Mouse (Mus musculus) stomach, postnatal 0 days (tissue): ENCODE measurements around the gene Zfp658. TPM values are rescaled to one million over a fixed set of nuclear protein-coding genes. Genes with fewer than 3 reads are reported as not detected.

Experiments used
- ATAC-seq: fragments of 200-750 bp; cut with Nextera tagmentation; 2 replicates; pipeline ENCODE4 v1.8.0; 2017; ENCODE audit not compliant: low FRiP score, low TSS enrichment
- DNase-seq: peaks from one replicate; pipeline ENCODE4 v3.0.0-alpha.2; 2016; ENCODE audit warnings: low spot score
- H3K27ac ChIP-seq: fragments of 300-500 bp; sonication (generic); replicated peaks from 2 replicates; pipeline ENCODE4 v1.5.1; 2014; ENCODE audit warnings: mild to moderate bottlenecking, control low read depth
- H3K27me3 ChIP-seq: fragments of 300-500 bp; sonication (generic); 2 replicates; pipeline ENCODE4 v1.6.1; 2014; ENCODE audit warnings: low read length; ENCODE audit not compliant: control insufficient read depth, insufficient read depth
- H3K36me3 ChIP-seq: fragments of 300-500 bp; sonication (generic); 2 replicates; pipeline ENCODE4 v1.6.1; 2014; ENCODE audit warnings: low read length, mixed read lengths; ENCODE audit not compliant: control insufficient read depth, insufficient read depth
- H3K4me1 ChIP-seq: fragments of 300-500 bp; sonication (generic); replicated peaks from 2 replicates; pipeline ENCODE4 v1.6.1; 2014; ENCODE audit warnings: antibody characterized with exemption; ENCODE audit not compliant: control insufficient read depth, insufficient read depth
- H3K4me2 ChIP-seq: fragments of 300-500 bp; sonication (generic); replicated peaks from 2 replicates; pipeline ENCODE4 v1.6.1; 2014; ENCODE audit warnings: low read depth, mild to moderate bottlenecking, control low read depth, moderate library complexity
- H3K4me3 ChIP-seq: fragments of 300-500 bp; sonication (generic); 2 replicates; pipeline ENCODE4 v1.5.1; 2014; ENCODE audit warnings: low read depth, low read length, control low read depth
- H3K9ac ChIP-seq: fragments of 300-500 bp; sonication (generic); 2 replicates; pipeline ENCODE4 v1.6.1; 2014; ENCODE audit warnings: mild to moderate bottlenecking, low read length, control low read depth, mixed read lengths
- H3K9me3 ChIP-seq: fragments of 300-500 bp; sonication (generic); 2 replicates; pipeline ENCODE4 v1.6.1; 2016; ENCODE audit warnings: low read length; ENCODE audit not compliant: control insufficient read depth
- CTCF ChIP-seq: IDR thresholded peaks from 2 replicates; pipeline ENCODE4 v1.5.1; 2016; ENCODE audit warnings: antibody characterized with exemption, low read depth, mild to moderate bottlenecking, moderate library complexity
- EP300 ChIP-seq: optimal IDR thresholded peaks from 2 replicates; pipeline ENCODE3; 2016; ENCODE audit warnings: antibody characterized with exemption
- WGBS: fragments of 180-500 bp; shearing (Covaris S2); extraction: QIAGEN DNeasy Blood & Tissue Kit; methylation state at CpG from one replicate; pipeline ENCODE4 v1.1.7; 2014; 5-methylcytosine and 5-hydroxymethylcytosine counted together
- polyA plus RNA-seq: library from polyadenylated mRNA; unstranded; fragments of >200 nt; fragmentation: Nextera tagmentation; extraction: Ambion mirVana; gene quantifications from 2 replicates; pipeline ENCODE4 v1.2.1, GENCODE M21; 2015

Gene Zfp658
- polyA plus RNA-seq, 1 experiment from 2014 or later, result 1.2 TPM

DNA sequence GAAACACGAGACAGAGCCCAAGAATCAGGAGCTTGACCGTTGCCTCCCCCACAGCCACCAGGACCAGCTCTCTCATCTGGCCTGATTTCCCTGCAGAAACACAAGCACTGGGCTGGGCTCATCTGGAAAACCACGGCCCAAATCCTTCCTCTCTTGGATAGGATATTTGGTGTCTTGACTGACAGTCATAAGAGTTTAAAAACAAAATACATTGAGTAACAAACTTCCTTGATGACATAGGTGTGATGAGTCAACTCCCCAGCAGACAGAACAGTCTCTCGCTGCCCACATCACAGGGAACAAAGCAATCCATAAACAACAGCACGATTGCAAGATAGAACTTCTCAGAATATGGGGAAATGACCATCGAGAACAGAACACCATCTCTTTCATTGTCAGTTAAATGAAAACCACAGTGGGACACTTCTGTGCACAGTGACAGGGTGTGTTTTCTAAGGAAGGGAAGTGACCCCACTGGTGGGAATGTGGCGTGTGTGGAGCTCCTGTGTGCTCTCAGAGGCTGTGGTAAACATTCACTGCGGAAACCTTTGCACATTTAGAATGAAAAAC is 31.8 kb upstream of the Zfp658 start:
- no peaks in the 10 kb centered on the region for H3K9me3 ChIP-seq
- no peak overlapping the region for H3K27ac ChIP-seq
- no peak for ATAC-seq
- no peak for DNase-seq
- H3K36me3 ChIP-seq, result no peaks in the 10 kb centered on the region
- no peak for TF ChIP-seq EP300
- no peak for TF ChIP-seq CTCF
- no peaks in the 10 kb centered on the region for H3K4me1 ChIP-seq
- no peaks in the 10 kb centered on the region for H3K27me3 ChIP-seq
- no peak overlapping the region for H3K4me2 ChIP-seq
- H3K9ac ChIP-seq, result no peak overlapping the region
- 63% methylated on average over 8 of the region's 8 CpGs for WGBS
- H3K4me3 ChIP-seq, result no peak overlapping the region

DNA sequence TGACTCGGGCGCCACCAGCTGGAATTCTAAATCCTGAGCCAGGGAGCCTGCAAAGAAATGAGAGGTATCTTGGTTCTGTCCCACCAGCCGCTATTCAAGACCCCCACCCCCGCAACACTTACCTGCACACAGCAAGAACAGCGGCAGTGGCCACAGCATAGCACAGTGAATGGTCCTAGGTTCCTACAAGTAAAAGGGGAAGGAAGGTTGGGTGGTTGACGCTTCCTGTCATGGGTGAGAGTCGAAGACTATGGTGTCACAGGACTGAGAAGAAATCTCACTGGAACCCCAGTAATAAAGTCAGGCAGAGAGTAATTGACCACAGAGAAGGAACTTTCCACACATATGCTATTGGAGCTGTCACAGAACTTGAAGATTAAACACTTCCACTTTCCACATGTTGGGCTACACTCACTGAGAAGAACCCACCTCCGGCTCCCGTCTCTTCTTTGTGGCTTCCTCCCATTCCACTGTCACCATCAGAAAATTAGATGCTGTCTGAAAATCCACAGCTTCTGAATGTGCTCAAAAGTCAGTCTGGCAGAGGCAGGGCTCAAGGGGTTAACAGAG is 29.0 kb upstream of the Zfp658 start:
- Histone ChIP-seq H3K9ac (no peak overlapping the region), H3K36me3 (no peaks in the 10 kb centered on the region), H3K27ac (no peak overlapping the region), H3K9me3 (no peaks in the 10 kb centered on the region), H3K4me1 (no peaks in the 10 kb centered on the region), H3K4me3 (no peak overlapping the region), H3K27me3 (no peaks in the 10 kb centered on the region), H3K4me2 (no peak overlapping the region)
- WGBS, result 82% methylated on average over 9 of the region's 9 CpGs
- no peak for TF ChIP-seq EP300
- TF ChIP-seq CTCF, result no peak
- no peak for DNase-seq
- ATAC-seq, result no peak

DNA sequence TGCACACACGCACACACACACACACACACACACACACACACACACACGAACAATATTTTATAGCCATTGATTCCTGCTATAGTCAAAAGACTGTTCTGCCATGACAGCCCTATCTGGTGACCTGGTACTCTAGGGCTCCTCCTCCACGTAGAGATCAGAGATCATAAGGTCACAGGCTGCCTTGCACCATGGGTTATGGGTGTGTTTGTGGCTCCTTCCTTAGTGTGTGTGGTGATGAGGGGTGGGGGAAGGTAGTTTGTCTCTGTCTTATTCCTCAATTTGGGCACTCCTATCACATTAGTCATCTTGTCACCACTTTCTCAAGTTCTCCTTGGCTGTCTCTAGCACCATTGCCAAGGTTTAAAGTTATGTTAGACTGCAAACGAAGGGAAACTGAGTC is 23.5 kb upstream of the Zfp658 start:
- ATAC-seq (no peak), DNase-seq (no peak)
- Histone ChIP-seq H3K4me2 (no peak overlapping the region), H3K27me3 (no peaks in the 10 kb centered on the region), H3K9ac (no peak overlapping the region), H3K4me1 (no peaks in the 10 kb centered on the region), H3K27ac (no peak overlapping the region), H3K36me3 (no peaks in the 10 kb centered on the region), H3K4me3 (no peak overlapping the region), H3K9me3 (no peaks in the 10 kb centered on the region)
- TF ChIP-seq CTCF (no peak), EP300 (no peak)
- WGBS, result 67% methylated on average over 4 of the region's 4 CpGs

DNA sequence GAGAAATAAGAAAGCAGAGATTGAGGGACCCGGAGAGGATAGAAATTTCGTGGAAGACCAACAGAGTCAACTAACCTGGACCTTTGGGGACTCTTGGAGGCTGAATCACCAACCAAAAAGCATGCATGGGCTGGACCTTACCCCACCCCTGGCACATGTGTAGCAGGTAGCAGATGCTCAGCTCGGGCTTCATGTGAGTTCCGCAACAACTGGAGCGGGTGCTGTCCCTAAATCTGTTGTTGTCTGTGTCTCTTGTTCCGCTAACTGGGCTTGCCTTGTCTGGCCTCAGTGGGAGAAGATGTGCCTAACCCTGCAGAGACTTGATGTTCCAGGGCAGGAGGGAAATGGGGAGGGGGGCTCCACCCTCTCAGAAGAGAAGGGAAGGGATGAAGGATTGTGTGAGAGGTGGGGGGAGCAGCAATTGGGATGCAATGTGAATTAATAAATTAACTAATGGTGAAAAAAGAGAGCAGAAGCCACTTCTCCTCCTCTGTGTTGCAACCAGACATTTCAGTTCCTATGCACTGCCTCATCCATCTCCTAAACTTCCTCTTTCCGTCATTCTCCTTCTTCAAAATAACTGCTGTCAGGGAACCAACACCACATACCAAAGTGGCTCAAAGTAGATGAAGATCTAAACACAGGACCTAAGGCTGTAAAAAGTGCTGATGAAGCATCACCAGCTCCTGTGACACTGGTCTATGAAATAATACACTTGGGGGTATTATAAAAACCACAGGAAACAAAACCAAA is 17.7 kb upstream of the Zfp658 start, which contains the start of gene Cd33:
Gene Cd33, minus strand, starts transcription at position 204 of the 753 bp plus-strand sequence.
- no peak within 1 kb of the TSS for H3K27ac ChIP-seq
- H3K27me3 ChIP-seq, result no peaks in the 10 kb centered on the region
- 69% methylated on average over 7 of the region's 7 CpGs for WGBS
- H3K4me3 ChIP-seq, result no peak within 1 kb of the TSS
- no peaks in the 10 kb centered on the region for H3K4me1 ChIP-seq
- no peak for ATAC-seq
- H3K9me3 ChIP-seq, result no peaks in the 10 kb centered on the region
- H3K4me2 ChIP-seq, result no peak within 1 kb of the TSS
- no peak for TF ChIP-seq CTCF
- no peak for TF ChIP-seq EP300
- no peak within 1 kb of the TSS for H3K9ac ChIP-seq
- H3K36me3 ChIP-seq, result no peaks in the 10 kb centered on the region
- no peak for DNase-seq

DNA sequence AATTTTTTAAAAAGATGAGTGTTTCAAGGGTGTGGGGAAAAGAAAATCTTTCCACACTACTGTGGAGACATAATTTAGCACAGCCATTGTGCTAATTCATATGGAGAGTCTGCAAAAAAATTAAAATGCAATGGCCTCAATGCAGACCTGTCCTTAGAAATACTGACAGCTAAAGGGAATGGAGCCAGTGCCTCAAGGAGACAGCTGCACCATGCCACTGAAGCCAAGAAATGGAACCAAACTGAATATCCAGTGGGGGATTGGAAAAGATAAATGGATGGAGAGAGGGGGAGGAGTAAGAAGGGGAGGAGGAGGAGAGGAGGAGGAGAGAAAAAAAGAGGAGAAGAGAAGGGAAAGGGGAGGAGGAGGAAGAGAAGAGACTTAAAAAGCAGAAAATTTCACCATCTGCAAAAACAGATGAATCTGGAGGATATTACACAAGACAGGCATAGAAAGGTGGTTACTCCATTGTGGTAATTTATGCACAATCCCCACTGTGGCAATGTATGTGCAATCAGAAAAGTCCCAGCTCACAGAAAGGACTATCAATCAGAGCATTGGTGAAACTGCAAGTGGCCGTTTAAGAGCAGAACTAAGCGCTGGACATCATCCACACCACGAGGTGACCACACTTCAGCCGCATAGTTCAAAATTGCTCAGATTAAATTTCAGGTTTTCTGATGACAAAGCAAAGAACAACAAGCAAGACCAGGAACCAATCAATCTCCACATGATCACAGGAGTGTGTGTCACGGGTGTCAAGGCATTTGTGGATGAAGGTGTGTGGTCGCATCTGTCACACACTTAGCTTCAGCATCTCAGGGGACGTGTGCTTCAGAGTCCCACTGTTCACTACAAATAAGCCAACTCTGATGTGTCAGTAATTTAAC is 16.2 kb upstream of the Zfp658 start:
- DNase-seq (no peak), ATAC-seq (no peak)
- Histone ChIP-seq H3K9me3 (no peaks in the 10 kb centered on the region), H3K36me3 (no peaks in the 10 kb centered on the region), H3K4me1 (no peaks in the 10 kb centered on the region), H3K4me3 (no peak overlapping the region), H3K27ac (no peak overlapping the region), H3K4me2 (no peak overlapping the region), H3K9ac (no peak overlapping the region), H3K27me3 (no peaks in the 10 kb centered on the region)
- TF ChIP-seq CTCF, result no peak
- no peak for TF ChIP-seq EP300
- WGBS, result 54% methylated on average over 7 of the region's 7 CpGs
